Mouse (Mus musculus) retina, adult 2 months (tissue): ENCODE results near the gene Znrd1.
A peak's percentile ranks its signal among the peaks of the same experiment; 100 is the strongest.

Source experiments
- DNase-seq: peaks from one replicate; pipeline ENCODE4 v3.0.0-alpha.2; 2012; ENCODE audit warnings: low read depth, low spot score

Znrd1 gene

DNA sequence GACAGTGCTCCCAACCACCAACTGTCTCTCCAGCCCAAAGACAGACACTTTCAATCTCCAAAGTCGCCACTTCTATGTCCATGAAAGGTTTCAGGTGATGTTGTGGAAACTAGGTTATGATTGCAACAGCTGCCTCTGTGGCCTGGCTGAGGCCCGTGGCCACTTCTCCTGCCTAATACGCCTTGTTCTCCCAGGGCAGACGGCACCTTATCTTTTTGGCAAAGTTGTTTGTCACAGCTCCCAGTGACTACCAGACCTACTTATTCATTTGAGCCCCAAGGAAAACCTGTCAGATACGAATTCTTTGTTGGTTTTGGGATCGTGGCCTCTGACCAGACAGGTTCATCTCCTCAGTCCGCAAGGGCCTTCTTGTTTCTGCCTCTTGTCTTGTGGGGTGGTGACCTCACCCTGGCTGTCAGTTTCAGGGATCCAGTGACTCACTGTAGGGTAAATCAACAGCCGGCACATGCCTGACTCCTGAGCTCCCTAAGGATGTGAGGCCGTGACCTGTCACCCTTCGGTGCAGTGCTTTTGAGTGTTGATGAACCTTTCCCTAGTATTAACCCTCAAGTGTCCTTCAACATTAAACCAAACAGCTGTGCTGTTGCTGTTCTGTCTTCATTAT, 30.8 kb downstream of the Znrd1 start:
- DNase-seq, result no peak

DNA sequence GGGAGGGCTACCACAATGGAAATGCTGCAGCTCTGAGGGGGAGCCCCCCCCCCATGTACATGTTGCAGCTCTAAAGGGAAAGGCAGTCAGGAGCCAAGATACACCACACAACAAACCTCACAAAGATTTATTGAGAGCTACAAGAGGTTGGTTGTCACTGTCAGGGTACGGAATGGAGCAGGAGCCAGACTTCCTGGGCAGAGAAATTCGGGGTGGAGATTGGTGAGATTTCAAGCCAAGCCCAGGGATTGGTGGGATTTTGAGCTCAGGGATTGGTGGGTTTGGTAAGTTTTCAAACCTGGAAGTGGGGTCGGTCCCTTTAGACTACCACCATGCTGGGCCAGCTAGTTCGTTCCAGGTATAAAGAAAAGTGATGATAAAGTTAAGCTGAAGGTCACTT, 34.9 kb downstream of the Znrd1 start:
- no peak for DNase-seq

DNA sequence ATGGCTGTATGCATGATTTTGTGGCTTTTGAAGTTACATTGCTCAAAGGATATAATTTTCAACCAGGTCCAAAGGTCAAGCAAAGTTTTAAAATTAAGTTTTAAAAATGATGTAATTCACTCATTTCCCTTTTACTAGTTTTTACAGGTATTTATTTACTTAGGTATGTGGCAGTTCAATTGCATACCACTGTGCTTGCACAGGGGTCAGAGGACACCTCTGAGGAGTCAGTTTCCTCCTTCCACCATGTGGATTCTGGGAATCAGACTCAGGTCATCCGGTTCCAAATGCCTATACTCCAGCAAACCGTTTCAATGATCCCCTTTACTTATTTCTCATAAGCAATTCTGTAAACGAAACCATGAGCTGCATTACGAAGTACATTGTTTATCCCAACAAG, 35.6 kb downstream of the Znrd1 start:
- DNase-seq, result no peak

DNA sequence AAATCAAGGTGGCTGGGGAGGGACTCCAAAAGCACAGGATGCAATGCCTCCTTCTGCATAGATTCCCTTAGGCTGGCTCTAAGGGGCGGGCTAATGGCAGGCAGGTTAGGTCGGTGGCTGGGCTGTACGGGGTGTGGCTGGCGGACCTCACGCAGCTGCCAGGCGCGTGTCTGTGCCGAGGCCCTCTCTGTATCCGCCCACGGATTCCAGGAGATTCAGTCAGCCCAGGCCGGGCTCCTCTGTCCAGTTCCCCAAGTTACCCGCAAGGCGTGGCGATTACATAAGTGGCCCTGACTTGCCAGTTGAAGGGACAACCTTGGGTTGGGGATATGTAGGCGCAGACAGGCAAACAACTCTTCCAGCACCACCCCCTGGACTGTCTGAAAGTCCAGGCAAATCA, 38.1 kb downstream of the Znrd1 start:
- no peak for DNase-seq

DNA sequence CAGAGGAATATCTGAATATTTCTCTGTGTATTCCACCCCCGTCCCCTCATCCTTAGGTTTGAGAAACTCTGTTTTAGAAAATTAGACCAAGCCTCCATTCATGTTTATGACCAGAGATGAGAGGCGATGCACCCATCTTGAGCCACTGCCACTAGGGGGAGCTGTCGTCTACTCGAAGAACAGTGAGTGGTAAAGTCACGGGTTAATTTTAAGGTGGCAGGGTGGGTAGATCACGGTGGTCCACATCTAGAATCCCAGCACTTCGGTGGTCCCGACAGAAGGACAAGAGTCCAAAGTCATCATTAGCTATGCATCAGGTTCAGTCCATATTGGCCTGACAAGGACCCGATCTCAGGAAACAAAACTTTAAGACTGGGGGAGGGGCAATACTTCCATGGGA, 43.3 kb downstream of the Znrd1 start:
- DNase-seq, result no peak

DNA sequence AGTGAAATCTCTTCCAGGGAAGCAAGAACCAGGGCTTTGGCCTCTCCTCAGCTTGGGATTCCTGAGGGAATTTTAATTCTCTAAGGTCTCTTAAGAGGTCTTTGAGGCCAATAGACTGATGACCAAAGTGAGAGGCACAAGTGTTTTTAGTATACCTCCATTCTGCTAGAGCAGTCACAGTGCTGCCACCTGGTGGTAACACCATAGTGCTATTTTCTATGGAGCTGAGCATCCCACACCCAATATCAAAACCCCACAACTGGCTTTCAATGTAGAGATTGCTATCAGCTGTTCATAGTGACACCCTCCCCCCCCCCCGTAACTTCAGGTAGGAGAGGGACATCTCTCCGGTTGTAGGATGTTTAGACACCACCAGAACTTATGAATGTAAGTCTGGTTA, 44.3 kb downstream of the Znrd1 start:
- peak; percentile 32 for DNase-seq

DNA sequence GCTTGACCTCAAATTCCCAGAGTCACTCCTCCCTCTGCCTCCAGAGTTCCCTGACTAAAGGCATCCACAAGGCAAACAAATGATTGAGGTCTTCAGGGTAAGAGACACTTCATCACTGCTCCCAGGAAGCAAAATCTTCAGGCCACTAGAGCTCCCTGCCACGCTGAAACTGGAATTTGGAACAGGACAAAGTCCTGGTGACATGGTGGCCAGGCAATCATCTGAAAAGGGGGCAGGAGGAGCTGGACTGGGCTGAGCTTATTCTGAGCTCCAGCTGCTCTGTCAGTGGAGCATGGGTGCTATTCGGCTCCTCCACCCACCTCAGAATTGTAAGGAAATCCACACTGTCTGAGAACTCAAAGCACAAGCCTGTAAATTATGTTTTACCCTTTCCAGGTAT, 46.3 kb downstream of the Znrd1 start:
- no peak for DNase-seq

DNA sequence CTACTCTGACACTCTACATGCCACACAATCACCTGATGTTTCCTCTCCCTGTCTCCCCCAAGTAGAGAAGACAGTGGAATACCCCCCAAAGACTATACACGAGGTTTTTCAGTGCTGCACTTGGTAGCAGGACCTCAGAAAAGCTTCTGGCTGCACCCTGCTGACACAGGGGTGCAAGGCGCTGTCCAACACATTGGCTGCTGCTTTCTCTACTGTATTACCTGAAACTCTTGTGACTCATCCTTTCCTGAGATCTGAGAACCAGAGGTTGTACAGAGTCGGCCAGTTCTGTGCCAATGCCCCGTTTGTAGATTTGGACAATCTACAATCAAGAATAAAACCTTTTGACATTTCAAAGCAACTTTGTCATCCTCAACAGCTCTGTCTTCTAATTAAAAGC, 48.6 kb downstream of the Znrd1 start:
- DNase-seq, result no peak

DNA sequence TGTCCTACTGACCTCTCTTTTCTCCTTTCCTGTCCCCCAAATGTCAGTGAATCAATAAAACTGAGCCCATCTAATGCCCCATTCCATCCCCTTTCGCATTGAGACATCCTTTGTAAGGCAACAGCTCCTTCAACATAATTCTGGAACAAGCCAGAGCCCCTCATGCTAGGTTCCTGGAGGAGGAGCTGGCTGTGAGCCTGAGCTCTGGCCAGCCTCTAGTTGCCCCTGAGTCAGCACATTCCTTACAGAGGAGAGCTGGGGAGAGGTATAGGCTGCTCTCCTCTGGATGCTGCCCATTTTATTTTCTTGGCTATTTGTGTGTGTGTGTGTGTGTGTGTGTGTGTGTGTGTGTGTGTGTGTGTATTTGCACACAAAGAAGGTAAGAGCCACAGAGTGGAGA, 50.1 kb downstream of the Znrd1 start:
- no peak for DNase-seq
